Mouse (Mus musculus) neural tube, embryonic 12.5 days (tissue): ENCODE measurements around the gene Zfp970. TPM values are rescaled to one million over a fixed set of nuclear protein-coding genes. Genes with fewer than 3 reads are reported as not detected.
"Not testable (repeated sequence)": the region's sequence is repeated elsewhere in the genome, so short reads cannot be mapped to it uniquely, and the experiment has no call there.

Experiments
- ATAC-seq: fragments of 200-750 bp; cut with Nextera tagmentation; 2 replicates; pipeline ENCODE4 v1.8.0; 2017; ENCODE audit warnings: low read depth, mild to moderate bottlenecking, moderate TSS enrichment, moderate library complexity; ENCODE audit not compliant: low FRiP score
- H3K27ac ChIP-seq: fragments of 300-500 bp; sonication (generic); 2 replicates; pipeline ENCODE4 v1.5.1; 2016
- H3K27me3 ChIP-seq: fragments of 300-500 bp; sonication (generic); replicated peaks from 2 replicates; pipeline ENCODE4 v1.6.1; 2016; ENCODE audit warnings: mild to moderate bottlenecking
- H3K36me3 ChIP-seq: fragments of 300-500 bp; sonication (generic); 2 replicates; pipeline ENCODE4 v1.6.1; 2016; ENCODE audit warnings: mild to moderate bottlenecking
- H3K4me1 ChIP-seq: fragments of 300-500 bp; sonication (generic); 2 replicates; pipeline ENCODE4 v1.6.1; 2016
- H3K4me2 ChIP-seq: fragments of 300-500 bp; sonication (generic); replicated peaks from 2 replicates; pipeline ENCODE4 v1.6.1; 2016; ENCODE audit warnings: mild to moderate bottlenecking
- H3K4me3 ChIP-seq: fragments of 300-500 bp; sonication (generic); 2 replicates; pipeline ENCODE4 v1.5.1; 2016
- H3K9ac ChIP-seq: fragments of 300-500 bp; sonication (generic); 2 replicates; pipeline ENCODE4 v1.6.1; 2016; ENCODE audit warnings: mild to moderate bottlenecking
- H3K9me3 ChIP-seq: fragments of 300-500 bp; sonication (generic); 2 replicates; pipeline ENCODE4 v1.6.1; 2016; ENCODE audit warnings: mild to moderate bottlenecking
- WGBS: fragments of 180-500 bp; shearing (Covaris S2); methylation state at CpG from one replicate; pipeline ENCODE4 v1.1.7; 2016; 5-methylcytosine and 5-hydroxymethylcytosine counted together
- polyA plus RNA-seq: library from polyadenylated mRNA; unstranded; fragments of >200 nt; fragmentation: Nextera tagmentation; extraction: Ambion mirVana; gene quantifications from 2 replicates; pipeline ENCODE4 v1.2.1, GENCODE M21; 2016

The Zfp970 gene
- polyA plus RNA-seq, 1 experiment from 2014 or later, result 7.8 TPM

DNA sequence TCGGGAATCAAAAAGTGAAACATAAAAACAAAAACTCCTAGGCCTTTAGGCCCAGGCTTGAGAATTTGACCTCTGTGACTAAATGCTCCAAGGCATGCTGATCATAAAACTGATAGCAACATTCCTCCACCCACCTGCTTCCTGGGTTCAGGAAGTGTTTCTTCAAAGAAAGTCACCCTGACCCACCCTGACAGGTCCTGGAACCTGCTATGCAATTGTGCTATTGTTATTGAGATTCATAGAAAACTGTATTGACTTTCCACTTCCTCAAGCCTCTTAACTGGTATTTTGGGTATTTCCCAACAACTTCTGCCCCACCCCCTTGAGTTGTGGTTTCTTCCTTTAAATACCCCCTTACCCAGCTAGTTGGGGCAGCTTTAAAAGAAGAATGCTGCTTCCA, 54.4 kb downstream of the Zfp970 start:
- H3K9ac ChIP-seq, H3K36me3 ChIP-seq, H3K4me2 ChIP-seq, H3K4me1 ChIP-seq, H3K4me3 ChIP-seq, ATAC-seq, H3K27me3 ChIP-seq, H3K27ac ChIP-seq: not testable (repeated sequence)
- H3K9me3 ChIP-seq, result peaks cover 11% of the 10 kb centered on the region
- WGBS, result 83% methylated on average over 1 of the region's 1 CpGs

DNA sequence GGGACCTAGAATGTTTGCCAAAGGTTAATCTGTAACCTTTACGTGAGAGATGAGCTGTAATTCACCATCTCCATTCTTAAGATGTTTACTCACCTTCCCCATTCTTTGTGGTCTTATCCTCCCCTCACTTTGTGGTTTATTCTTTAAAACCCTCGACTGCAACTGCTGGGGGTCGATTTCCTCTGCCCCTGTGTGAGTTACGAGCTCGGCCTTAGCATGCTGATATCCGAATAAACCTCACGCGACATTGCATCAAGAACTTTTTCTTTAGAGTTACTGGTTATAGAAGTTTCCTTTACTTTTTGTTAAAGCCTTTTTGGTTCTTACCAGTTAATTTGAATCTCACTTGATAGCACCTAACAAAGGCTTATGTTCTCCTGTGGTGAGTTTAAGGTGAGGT, 55.5 kb downstream of the Zfp970 start:
- WGBS, result 84% methylated on average over 8 of the region's 8 CpGs
- Histone ChIP-seq H3K36me3 (no peaks in the 10 kb centered on the region), H3K4me1 (no peaks in the 10 kb centered on the region), H3K27ac (no peak overlapping the region), H3K27me3 (no peaks in the 10 kb centered on the region), H3K4me3 (no peak overlapping the region), H3K9me3 (peaks cover 13% of the 10 kb centered on the region), H3K4me2 (no peak overlapping the region), H3K9ac (no peak overlapping the region)
- ATAC-seq, result no peak

- Histone ChIP-seq H3K36me3 (no peaks in the 10 kb centered on the region), H3K4me3 (no peak overlapping the region), H3K9me3 (peaks cover 13% of the 10 kb centered on the region), H3K4me2 (no peak overlapping the region), H3K4me1 (no peaks in the 10 kb centered on the region), H3K27me3 (no peaks in the 10 kb centered on the region), H3K9ac (no peak overlapping the region), H3K27ac (no peak overlapping the region)
- no peak for ATAC-seq
- WGBS, result 93% methylated on average over 20 of the region's 20 CpGs
These were observed 58.5 kb downstream of the Zfp970 start for GRCm38 (mm10) chr2:177523061-177523460.

DNA sequence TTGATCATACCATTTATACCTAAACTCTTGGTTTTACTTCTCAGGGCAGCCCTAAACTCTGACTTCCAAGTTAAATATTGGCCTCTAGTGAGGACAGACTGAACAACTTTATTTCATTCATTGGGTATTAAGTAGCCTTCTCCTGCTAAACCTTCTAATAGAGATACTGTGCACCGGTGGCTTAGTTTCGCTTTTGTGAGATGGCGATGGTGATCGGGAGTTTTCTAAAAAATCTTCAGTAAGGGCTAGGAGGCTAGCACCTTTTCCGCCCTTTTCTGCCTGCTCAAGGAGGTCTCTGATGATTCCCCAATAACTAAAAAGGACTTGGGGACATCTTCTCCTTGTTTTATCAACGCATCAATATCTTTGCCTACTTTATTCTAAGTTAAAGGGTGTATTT, 59.1 kb downstream of the Zfp970 start:
- H3K9me3 ChIP-seq, result peaks cover 13% of the 10 kb centered on the region
- H3K4me1 ChIP-seq, H3K4me3 ChIP-seq, H3K27ac ChIP-seq, ATAC-seq, H3K9ac ChIP-seq, H3K36me3 ChIP-seq, H3K27me3 ChIP-seq, H3K4me2 ChIP-seq: not testable (repeated sequence)
- 92% methylated on average over 6 of the region's 6 CpGs for WGBS

GRCm38 (mm10) chr2:177524171-177524570, 59.6 kb downstream of the Zfp970 start:
- WGBS, result 93% methylated on average over 16 of the region's 16 CpGs

More at GRCm38 (mm10) chr2:177524171-177524570, 59.6 kb downstream of the Zfp970 start:
- H3K9ac ChIP-seq, H3K27ac ChIP-seq, H3K27me3 ChIP-seq, H3K4me1 ChIP-seq, ATAC-seq, H3K36me3 ChIP-seq, H3K4me2 ChIP-seq, H3K4me3 ChIP-seq: not testable (repeated sequence)
- H3K9me3 ChIP-seq, result peaks cover 13% of the 10 kb centered on the region

Other genes with a start within 250 kb of the Zfp970 start
- gene Gm14409, start 197.7 kb upstream of the Zfp970 start, polyA plus RNA-seq, result not detected in 2 replicates
- gene Gm14412, start 140.4 kb upstream of the Zfp970 start, polyA plus RNA-seq, result 0.16 TPM in 1 of 2 replicates, not detected in the other
- gene Gm14418, start 66.4 kb upstream of the Zfp970 start, polyA plus RNA-seq, result 4.0 and 5.1 TPM in 2 replicates
- gene Gm14403, start 33.5 kb downstream of the Zfp970 start, polyA plus RNA-seq, result 2.5 and 3.1 TPM in 2 replicates
- not detected in 2 replicates for gene Gm14406, start 113.5 kb downstream of the Zfp970 start, polyA plus RNA-seq